Mouse (Mus musculus) retina, embryonic 14.5 days (tissue): ENCODE measurements at regions not wholly inside any gene's neighbourhood (a gene's known extent, or its start where the extent isn't known, plus 50 kb on each side); places are given as distances from the start of the nearest gene placed in this dataset.
A peak's percentile ranks its signal among the peaks of the same experiment; 100 is the strongest.

Experiments
- DNase-seq: peaks from one replicate; pipeline ENCODE4 v3.0.0-alpha.2; 2015; ENCODE audit warnings: low spot score

DNA sequence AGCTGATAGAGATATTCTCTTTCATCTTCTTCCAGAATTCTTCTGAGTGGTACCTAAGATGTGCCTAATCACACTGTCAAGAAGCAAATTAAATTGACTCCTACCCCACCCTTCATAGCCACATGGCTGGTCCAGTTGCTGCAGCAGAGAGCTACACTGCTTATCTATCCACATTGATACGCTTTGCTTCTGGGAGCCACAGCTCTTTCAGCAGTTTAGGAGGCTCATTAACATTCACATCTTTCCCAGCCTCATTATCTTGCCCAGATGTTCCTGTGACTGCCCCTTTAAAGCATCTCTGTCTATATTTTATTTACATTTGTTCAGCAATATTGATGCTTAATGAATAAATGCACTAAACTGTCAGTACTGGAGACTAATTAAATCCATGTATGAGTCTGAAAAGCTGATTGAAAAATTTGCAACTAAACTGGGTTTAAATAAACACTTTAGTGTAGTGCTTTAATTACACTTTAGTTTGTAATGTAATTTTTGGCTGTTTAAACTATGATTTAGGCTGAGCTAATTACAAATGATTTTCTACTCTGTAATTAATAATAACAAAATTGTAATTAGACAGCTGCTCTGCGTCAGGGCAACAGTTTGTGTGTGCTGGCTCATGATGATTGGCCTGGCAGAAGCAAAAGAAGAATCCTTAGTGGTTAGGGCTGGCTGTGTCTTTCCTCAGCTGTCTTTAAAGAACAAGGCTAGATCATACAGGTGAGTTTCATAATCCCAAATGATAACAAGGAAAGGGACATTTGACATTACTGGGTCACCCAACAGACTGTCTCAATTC lies 632.5 kb upstream of the Tle4 start:
- peak; percentile 8 for DNase-seq

DNA sequence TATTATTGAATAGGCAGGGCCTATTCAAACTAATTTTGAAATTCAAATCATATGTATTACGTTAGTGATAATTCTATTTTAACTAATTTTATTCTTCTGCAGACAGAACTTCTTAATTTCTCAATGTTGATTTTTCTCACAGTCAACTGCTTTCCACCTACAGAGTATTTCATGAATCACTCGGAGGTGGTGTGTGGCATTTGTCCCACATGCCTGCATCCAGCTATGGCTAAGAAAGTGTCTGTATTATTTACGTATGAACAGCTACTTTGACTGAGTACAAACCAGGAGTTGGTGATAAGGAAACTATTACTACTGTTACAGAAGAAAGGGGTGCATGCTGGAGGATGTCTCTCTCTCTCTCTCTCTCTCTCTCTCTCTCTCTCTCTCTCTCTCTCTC lies 619.5 kb upstream of the Tle4 start:
- DNase-seq = no peak

DNA sequence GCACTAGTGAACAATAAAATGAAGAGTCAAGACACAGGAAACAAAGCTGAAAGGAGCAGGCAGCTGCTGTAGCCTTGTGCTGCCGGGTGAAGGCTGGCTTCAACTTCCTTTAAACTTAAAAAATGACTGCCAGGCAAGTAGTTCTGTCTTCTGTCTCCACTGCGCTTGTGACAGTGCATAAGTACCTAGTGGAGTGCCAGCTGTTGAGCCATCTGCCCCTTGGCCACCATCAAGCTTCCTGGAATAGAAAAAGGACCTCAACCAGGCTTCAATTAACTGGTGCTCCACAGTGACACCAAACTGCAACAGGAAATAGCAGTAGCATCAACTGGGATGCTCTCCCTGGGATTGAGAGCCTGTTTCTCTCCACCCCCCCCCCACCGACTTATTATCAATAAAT lies 616.8 kb upstream of the Tle4 start:
- DNase-seq = no peak

GRCm38 (mm10) chr19:15212881-15213280 lies 615.0 kb upstream of the Tle4 start:
- DNase-seq = no peak

DNA sequence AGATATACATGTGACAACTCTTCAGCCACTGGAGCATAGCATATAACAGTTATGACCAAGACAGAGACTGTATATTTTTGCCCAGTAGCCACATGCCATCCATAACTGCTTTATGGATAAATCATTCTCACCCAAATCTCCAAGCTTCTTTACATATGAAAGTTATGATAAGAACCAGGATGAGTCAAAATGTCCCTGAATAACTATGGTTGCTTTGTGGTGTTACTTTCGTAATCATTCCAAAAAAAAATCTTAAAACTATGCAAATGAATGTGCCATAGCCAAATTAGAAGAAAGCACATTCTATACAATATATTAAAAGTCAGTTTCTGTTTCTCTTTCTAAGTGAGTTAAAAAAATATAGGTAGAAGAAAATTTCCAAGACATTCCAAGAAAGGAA lies 605.2 kb upstream of the Tle4 start:
- no peak for DNase-seq

DNA sequence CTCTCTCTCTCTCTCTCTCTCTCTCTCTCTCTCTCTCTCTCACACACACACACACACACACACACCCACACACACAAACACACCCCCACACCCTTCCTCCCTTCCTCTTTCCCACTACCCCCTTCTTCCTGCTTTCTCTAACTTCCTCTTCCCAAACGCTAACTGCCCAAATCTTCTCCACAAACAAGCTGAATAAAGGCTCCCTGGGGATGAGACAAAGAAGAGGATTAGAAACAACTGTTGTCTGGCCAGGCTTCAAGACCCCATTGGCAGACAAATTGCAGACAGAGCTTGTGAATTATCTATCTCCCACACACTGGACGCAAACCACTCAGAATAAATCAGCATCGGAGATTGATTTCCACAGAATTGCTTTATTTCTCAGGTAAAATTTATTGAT lies 603.4 kb upstream of the Tle4 start:
- DNase-seq = peak; percentile 72

DNA sequence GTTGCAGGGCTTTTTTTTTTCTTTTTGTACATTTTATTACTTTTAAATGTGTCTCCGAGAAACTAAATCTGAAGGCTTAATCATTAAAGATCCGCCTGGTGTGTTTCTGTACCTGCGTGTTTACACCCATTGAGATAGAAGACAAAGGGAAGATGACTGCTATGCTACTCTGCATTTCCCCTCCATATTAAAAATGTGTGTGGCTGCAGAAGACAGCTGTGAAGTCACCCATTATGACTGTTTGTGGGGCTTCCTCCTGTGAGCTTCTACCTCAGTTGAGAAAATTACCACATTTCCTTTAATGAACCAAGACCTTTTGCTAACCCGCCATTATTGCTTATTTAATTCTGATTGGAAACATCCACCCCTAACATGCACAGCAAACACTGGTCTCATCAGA lies 602.9 kb upstream of the Tle4 start:
- DNase-seq = peak; percentile 42

DNA sequence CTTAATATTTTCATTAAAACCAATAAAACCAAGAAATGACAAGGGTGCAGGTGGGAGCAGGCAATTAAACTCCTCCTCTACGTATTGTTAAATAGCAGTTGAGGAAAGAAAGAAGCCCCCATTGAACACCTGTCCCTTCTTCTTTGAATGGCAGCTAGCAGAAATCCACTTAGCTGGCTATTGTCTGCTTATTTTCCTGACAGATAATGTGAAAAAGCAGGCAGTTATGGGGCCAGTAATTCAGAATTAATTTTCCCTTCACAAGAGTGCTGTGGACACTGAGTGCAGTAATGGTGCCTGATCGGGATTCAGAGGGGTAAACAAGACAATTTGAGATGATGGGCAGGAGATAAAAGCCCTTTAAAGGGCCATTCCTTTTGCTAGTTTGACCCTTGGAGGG lies 602.5 kb upstream of the Tle4 start:
- peak; percentile 43 for DNase-seq

DNA sequence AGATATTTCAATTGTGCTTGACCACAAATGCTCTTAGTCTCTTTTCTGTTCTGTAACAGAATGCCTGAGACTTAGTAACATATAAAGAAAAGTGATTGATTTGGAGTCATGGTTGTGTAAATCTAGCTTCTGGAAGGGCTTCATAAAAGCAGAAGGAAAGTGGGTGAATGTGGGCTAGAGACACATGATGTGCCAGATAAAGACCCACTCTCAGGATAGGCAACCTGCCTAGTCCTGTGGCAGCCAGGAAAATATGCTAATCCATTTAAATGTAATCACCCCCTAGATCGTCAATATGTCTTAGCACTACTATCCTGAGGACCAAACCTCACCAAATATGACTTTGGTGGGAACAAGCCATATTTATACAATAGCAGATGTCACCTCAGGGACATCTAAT lies 601.8 kb upstream of the Tle4 start:
- DNase-seq = no peak

DNA sequence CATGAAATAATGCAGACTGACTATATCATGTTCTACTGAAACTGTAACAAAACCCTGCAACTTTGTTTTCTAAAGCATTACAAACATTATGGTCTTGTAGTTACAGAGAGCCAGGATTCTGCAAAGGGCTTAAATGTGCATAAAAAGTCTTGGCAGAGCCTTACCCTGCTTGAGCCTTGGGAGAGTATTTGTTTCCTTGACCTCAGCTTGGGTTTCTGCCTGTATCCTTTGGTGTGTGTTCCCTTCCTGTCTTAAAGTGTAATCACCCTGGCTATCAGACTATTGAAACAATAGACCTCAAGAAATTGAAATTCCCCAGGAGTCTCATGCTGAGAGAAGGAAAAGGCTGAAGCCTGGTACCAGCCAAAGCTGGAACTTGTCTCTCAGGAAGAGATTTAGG lies 577.4 kb upstream of the Tle4 start:
- DNase-seq = no peak

- DNase-seq = no peak
Observed at GRCm38 (mm10) chr19:15173301-15173700, 575.5 kb upstream of the Tle4 start.

DNA sequence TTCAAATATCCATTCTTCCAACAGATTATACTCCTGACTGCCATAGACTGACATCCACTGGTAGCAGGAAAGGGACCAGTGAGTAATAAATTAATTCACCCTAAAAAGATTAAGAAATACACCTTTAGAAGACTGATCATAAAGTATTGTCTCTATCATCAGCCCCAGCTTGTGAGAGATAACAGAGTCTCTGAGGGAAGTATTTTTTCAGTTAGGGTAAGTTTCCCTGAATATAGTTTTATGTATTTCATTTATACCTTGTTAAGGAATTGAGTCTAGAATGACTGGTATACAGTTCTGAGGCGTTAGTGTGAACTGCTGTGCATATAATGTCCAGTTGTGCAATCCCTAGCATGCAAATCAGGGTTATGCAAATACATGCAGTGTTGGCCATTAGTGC lies 569.3 kb upstream of the Tle4 start:
- no peak for DNase-seq

DNA sequence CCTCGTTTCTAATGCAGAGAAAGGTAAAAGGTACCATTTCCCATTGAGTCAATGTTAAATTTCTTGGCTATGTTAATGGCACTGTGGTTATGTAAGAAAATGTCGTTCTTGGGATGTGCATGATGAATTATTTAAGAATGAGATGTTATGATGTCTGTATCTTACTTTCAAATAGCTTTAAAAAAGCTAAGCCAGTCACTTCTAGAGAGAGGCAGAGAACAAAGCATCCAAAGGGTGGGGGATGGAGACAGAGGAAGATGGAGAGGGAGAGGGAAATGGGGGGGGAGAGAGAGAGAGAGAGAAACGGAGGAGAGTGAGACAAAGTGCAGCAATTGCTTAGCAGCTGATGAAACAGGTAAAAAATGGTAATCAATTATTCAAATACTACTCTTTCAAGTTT lies 562.8 kb upstream of the Tle4 start:
- no peak for DNase-seq

DNA sequence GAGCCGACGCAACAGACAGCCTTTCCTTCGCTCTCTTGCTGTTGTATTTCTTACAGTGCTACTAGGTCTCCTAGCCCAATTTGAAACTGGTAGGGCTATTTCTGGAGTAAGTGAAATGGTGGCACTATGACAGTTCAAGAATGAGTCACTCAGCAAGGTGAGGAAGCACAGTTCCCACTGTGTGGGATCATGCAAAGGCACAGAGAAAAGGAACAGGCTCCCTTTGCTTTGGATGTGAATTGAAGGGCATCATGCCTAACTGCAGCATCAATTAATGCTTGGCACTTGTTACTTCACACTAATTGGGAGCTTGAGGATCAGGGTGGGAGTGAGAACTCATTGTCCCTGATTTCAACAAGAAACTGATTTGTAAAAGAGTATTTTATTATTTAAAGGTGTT lies 560.8 kb upstream of the Tle4 start:
- DNase-seq = no peak

DNA sequence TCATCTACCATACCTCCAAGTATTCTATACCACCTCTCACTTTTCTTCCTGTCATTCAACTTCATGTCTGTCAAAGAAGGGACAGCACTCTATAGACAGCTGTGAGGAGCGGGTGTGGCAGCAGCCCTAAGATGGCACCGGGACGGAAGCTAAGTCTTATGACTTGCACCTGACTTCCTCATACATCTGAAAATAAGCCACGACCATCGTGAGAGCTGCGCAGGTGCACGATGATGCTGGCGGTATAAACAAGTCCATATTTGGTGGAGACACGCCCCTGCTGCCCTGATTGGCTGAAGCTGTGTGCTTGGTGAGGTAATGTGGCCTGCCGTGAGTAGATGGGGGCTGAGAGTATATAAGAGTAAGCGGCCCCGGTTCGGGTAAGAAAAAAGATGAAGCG lies 560.3 kb upstream of the Tle4 start:
- no peak for DNase-seq

- peak; percentile 22 for DNase-seq
Observed at GRCm38 (mm10) chr19:15154693-15155092, 556.8 kb upstream of the Tle4 start.

DNA sequence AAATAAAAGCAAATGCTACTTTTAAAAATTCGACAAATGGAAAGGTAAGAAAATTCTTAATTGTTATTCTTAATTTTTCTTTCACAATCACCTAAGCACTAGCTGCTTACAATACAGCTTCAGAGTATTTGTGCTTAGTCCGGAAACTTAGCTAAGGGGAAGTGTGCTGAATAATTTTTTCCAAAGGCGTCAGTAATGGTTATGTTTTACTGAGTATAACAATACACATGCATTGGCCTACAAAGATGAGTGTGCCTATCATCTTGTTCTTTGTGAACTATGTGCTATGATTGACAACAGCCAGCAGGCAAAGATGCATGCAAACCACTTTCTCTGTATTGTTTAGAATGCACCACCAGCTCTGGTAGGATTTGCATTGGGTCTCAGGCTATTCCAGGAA lies 548.5 kb upstream of the Tle4 start:
- DNase-seq = no peak

- no peak for DNase-seq
Observed at GRCm38 (mm10) chr19:15127122-15127521, 529.3 kb upstream of the Tle4 start.

DNA sequence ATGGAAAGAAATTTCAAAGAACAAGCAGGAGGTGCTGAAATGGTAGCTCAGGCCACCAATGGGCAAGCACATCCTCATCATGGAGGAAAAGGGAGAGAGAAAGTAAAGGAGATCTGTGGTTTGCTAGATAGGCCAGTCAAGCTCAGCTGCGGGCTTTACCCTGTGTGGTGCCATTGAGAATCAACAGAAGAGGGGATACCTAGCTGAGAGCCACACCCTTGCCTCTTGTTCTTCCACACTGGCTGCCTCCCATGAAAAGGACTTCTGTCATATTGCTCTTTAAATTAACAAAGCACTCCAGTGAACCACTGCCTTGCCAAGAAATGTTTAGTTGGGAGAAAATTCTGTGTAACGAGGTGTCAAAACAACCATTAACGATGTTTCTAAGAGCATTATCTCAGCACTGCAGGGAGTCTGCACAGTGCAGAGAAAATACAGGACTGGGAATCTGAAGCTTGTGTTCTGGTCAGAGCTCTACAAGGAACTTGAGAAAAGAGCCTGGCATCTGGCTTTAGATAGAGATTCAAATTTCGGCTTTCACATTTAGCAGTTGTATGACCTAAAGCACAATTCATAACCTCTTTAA lies 510.7 kb upstream of the Tle4 start:
- peak; percentile 47 for DNase-seq

GRCm38 (mm10) chr19:15095054-15095453 lies 497.2 kb upstream of the Tle4 start:
- no peak for DNase-seq

DNA sequence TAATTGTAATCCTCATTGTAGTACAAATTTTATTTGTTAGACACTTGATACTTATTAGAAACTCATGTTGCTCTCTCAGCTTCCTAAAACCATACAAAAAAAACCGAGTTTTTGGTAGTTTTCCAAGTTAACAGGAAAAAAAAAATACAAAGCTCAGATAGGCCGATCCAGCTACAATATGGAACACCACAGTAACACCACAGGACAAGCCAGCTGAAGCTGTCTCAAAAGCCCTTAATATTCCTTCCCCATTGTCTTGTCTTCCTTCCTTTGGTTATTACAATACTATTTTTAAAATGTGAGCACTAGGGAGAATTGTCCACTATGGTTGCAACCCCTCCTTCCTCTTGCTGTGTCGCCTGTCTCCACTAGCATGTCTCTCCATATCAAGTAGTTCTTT lies 495.7 kb upstream of the Tle4 start:
- no peak for DNase-seq

DNA sequence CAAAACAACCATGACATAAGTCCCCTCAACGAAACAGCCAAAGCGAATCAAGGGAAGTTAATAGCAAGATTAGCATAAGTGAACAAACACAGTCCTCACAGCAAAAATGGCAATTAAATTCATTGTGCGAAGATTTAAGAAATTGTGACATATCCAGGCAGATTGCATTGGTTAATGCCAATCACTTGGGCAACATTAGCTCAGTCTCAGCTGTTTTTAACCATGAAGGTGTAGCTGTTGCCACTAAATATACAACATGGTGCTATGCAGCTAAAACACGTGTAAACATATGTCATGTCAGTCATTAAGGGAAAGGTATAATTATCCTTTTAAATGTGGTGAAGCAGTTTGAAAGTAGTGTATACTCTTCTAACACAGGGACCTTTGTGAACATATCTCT lies 482.8 kb upstream of the Tle4 start:
- DNase-seq = no peak

- DNase-seq = no peak
Observed at GRCm38 (mm10) chr19:15057801-15058200, 459.9 kb upstream of the Tle4 start.

DNA sequence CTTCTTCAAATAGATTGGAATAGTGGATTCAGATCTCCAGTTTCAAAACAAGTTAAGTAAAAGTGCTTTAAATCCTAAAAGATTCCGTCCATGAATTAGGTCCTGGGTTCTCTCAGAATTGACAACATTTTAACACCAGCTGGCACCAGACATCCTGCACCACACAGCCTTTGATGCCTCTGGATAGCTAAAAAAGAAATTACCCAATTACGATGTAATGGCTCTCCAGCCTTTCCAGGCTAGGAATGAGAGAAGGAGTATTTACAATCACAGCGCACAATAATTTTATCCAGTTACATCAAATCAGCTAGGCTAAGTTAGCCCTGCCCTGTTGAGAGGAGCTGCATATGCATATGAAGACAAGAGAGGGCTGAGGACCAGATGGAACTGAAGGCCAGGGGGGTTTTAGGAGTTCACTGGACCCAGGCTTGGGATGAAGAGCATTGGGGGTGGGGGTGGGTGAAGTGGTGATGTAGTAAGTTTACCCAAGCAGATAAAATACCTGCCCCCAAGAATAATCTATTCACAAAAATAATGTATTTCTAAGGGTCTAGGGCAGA lies 455.8 kb upstream of the Tle4 start:
- DNase-seq = no peak
